Mouse (Mus musculus) macrophage (primary cell): ENCODE measurements around the gene Pygo1. TPM values are rescaled to one million over a fixed set of nuclear protein-coding genes. Genes with fewer than 3 reads are reported as not detected.

Experiments
- H3K27ac ChIP-seq: fragments of 350-480 bp; formaldehyde crosslinking; 2 replicates; pipeline ENCODE4 v1.9.0; 2021
- H3K36me3 ChIP-seq: fragments of 350-480 bp; formaldehyde crosslinking; 2 replicates; pipeline ENCODE4 v1.9.0; 2021; ENCODE audit errors: inconsistent target
- H3K4me3 ChIP-seq: fragments of 350-480 bp; formaldehyde crosslinking; 2 replicates; pipeline ENCODE4 v1.9.0; 2021; ENCODE audit errors: inconsistent target
- H3K79me2 ChIP-seq: fragments of 350-480 bp; formaldehyde crosslinking; 2 replicates; pipeline ENCODE4 v1.9.0; 2021; ENCODE audit errors: inconsistent target
- WGBS: methylation state at CpG from one replicate; pipeline ENCODE4 v1.1.7; 2026; ENCODE audit warnings: inconsistent platforms; ENCODE audit not compliant: missing documents; 5-methylcytosine and 5-hydroxymethylcytosine counted together
- polyA plus RNA-seq: library from polyadenylated mRNA; stranded (reverse); fragments of 250-400 nt; gene quantifications from 3 replicates; pipeline ENCODE4 v1.2.4, GENCODE M21; 2018; ENCODE audit warnings: inconsistent platforms

The Pygo1 gene
- polyA plus RNA-seq, 1 experiment from 2014 or later = not detected

DNA sequence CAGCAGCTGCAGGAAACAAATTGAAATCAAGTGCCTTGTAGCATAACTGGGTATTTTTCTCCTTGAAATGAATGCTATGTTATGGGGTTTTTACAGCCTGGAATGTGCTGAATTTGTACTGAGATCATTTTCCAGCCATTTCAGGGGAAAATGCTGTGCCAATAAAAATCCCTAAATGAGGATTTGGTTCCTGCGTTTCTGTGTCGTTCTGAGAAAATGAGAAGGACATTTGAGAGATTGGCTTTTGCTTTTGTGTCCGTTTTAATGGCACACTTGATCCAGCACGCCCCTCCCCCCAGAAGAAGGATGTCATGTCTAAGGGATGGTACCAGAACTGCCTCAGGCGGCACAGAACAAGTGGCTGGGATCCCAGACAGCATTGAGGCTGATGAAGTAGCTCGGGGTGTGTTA, 18.7 kb upstream of the Pygo1 start:
- Histone ChIP-seq H3K4me3 (no peak overlapping the region), H3K36me3 (no peaks in the 10 kb centered on the region), H3K79me2 (no peaks in the 10 kb centered on the region), H3K27ac (no peak overlapping the region)
- 87% methylated on average over 6 of the region's 6 CpGs for WGBS

DNA sequence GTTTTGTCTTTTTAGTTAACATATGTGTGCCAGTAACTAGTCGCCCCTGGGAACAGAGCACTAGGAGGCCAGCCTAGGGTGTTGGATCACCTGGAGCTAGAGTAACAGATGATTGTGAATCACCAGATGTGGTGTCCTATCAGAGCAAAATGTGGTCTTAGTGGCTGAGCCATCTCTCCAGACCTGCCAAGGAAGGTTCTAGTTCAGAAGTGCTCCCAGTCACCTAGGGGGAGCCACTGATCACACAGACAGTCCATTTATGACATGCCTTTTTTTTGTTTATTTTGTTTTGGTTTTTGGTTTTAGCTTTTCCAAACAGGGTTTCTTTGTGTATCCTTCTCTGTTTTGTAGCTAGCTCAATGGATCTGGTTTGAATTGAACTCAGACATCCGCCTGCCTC, 14.1 kb upstream of the Pygo1 start:
- WGBS = 85% methylated on average over 2 of the region's 2 CpGs
- H3K27ac ChIP-seq = no peak overlapping the region
- no peaks in the 10 kb centered on the region for H3K79me2 ChIP-seq
- H3K36me3 ChIP-seq = no peaks in the 10 kb centered on the region
- H3K4me3 ChIP-seq = no peak overlapping the region

DNA sequence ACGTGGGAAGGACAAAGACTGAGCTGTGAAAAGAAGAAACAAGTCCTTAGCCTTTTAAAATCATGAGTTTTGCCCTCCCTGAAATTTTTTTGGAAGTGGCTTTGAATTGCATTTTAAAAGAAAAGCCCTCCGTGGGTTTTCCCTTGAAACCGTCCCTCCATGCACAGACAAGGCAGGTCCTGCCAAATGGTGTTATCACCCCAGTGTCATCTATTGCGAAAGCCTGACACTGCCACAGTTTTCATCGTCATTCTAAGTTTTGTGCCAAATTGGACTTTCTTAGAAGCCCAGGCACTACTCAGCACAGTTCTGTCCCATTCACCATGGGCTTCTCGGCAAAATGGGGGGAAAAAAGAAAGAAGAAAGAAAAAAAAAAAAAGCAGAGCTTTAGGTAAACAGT, 11.9 kb upstream of the Pygo1 start:
- Histone ChIP-seq H3K27ac (no peak overlapping the region), H3K4me3 (no peak overlapping the region)
- WGBS = 44% methylated on average over 6 of the region's 6 CpGs

DNA sequence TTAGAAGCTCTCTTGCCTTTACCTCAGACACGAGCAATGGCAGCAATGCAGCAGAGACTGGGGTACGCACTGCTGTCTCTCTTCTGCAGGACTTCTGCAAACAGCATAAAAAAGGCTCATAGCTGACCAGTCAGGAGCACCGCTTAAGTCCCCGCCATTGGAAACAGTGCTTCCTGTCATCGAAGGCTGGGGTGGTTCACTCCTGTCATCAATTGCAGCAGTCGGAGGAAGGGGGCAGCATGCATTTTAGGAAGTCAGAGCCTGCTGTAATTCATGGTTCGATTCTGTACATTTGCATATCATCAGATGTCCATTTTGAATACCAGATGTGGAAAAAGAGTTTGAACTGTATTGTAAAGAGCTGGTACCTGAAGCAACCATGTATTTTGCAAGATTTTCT, 9.7 kb upstream of the Pygo1 start:
- Histone ChIP-seq H3K79me2 (no peaks in the 10 kb centered on the region), H3K4me3 (no peak overlapping the region), H3K36me3 (no peaks in the 10 kb centered on the region), H3K27ac (no peak overlapping the region)
- 16% methylated on average over 7 of the region's 7 CpGs for WGBS

More for the DNA sequence above, 11.9 kb upstream of the Pygo1 start:
- Histone ChIP-seq H3K79me2 (no peaks in the 10 kb centered on the region), H3K36me3 (no peaks in the 10 kb centered on the region)

DNA sequence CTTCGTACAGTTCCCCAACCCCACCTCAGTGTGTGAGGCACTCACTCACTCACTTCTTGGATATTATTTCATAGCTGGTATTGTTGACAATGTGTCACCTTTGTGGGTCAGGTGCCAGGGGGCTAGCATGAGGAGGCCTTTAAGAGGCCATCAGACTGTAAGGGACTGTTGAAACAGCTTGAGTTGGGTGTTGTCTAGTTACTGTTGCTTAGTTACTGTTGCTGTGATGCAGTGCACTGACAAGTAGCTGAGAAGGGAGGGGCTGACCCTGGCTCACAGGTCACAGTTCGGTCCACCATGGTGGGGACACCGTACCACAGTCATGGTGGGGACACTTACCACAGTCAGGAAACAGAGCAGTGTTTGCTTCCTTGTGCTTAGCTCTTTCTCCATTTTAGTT, 2.4 kb upstream of the Pygo1 start:
- WGBS = 65% methylated on average over 3 of the region's 3 CpGs
- H3K4me3 ChIP-seq = no peak overlapping the region
- H3K27ac ChIP-seq = no peak overlapping the region
- no peaks in the 10 kb centered on the region for H3K36me3 ChIP-seq
- H3K79me2 ChIP-seq = no peaks in the 10 kb centered on the region

DNA sequence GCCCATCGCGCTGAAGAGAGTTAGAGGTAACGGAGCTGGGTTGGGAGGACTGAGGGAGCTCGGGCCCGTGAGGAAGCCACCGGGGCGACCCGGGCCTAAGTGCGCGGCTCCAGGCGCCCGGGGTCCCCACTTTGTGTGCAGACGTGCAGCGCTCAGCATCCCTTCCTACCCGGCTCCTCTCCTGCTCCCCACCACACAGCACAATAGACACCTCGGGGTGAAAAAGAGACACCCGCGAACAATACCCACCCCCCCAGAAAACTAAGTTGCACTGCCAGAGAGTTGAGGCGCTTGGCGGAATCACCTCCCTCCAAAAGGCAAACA, 452 bp downstream of the Pygo1 start:
- H3K27ac ChIP-seq = no peak overlapping the region
- no peak overlapping the region for H3K4me3 ChIP-seq
- no peaks in the 10 kb centered on the region for H3K36me3 ChIP-seq
- 11% methylated on average over 18 of the region's 20 CpGs for WGBS
- H3K79me2 ChIP-seq = no peaks in the 10 kb centered on the region

DNA sequence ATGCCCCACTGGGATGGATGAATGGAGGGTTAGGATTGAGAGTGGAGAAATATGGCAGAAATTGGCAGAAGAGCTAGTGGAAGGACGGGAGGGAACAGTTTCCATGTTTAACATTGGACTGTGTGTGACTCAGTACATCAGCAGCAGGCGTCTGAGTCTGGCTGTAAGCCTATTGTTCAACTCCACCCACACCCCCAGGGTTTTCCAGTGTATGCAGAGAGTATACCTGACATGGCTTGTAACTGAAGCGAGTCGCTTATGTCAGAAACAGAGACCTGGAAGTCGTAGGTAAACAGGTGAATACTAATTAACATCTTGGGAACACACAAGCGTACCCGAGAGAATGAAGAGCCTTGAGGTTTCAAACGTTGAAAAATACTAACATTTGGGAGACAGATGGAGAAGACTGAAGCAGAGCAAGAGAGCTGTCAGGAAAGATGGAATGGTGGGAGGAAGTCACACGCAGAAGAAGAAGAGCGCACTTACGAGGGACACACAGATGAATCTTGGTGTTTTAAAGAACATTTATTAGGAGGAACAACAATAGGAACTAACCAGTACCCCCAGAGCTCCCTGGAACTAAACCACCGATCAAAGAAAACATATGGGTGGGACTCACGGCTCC, 5.8 kb downstream of the Pygo1 start:
- WGBS = 85% methylated on average over 13 of the region's 13 CpGs
- H3K36me3 ChIP-seq = no peaks in the 10 kb centered on the region
- no peaks in the 10 kb centered on the region for H3K79me2 ChIP-seq
- H3K27ac ChIP-seq = no peak overlapping the region
- no peak overlapping the region for H3K4me3 ChIP-seq

DNA sequence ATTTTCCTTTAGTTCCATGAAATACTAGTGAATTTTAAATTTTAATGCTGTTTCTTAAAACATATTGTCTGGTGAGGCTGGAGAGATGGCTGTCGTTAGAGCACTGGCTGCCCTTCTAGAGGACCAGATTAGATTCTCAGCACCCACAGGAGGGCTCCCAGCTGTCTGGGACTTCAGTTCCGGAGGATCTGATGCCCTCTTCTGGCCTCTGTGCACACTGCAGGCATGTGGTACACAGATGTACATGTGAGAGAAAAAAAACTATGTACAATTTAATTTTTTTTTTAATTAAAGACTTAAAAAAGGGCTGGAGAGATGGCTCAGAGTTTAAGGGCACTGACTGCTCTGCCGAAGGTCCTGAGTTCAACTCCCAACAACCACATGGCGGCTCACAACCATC, 9.9 kb downstream of the Pygo1 start:
- Histone ChIP-seq H3K36me3 (no peaks in the 10 kb centered on the region), H3K27ac (no peak overlapping the region), H3K79me2 (no peaks in the 10 kb centered on the region), H3K4me3 (no peak overlapping the region)
- WGBS = 93% methylated on average over 4 of the region's 4 CpGs

DNA sequence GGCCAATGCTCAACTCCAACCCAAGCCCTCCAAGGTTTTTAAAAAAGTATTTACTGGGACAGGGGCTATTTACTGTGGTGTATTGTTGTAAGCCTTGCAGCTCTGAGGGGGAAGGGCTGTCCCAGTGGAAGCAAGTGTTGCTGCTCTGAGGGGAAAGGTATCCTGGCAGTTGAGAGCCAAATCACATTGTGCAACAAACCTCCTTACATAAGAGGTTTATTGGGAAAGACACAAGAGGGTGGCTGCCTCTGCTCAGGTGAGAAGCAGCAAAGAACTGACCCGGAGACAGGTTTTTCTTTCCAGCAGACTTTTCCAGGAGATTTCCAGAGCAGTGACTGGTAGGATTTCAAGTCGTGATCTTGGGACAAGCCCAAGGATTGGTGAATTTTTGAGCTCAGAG, 10.9 kb downstream of the Pygo1 start:
- Histone ChIP-seq H3K36me3 (no peaks in the 10 kb centered on the region), H3K27ac (no peak overlapping the region), H3K79me2 (no peaks in the 10 kb centered on the region), H3K4me3 (no peak overlapping the region)
- 90% methylated on average over 2 of the region's 2 CpGs for WGBS

DNA sequence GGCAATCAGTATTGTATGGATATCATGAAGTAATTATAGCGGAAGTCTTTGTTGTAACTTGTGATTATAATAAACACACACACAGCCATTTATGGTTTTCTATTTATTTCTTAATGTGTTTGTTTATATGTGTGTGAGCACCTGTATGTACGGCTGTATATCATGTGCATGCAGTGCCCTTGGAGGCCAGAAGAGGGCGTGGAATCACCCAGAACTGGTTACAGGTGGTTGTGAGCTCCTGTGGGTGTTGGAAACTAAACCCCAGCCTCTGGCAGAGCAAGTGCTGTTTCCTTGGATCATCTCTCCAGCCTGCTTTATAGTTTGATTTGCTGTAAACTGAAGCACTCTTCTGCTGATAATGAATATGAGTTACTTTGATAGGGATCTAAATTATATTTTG, 18.0 kb downstream of the Pygo1 start:
- 70% methylated on average over 3 of the region's 3 CpGs for WGBS
- no peak overlapping the region for H3K27ac ChIP-seq
- no peak overlapping the region for H3K4me3 ChIP-seq
- H3K36me3 ChIP-seq = no peaks in the 10 kb centered on the region
- no peaks in the 10 kb centered on the region for H3K79me2 ChIP-seq

DNA sequence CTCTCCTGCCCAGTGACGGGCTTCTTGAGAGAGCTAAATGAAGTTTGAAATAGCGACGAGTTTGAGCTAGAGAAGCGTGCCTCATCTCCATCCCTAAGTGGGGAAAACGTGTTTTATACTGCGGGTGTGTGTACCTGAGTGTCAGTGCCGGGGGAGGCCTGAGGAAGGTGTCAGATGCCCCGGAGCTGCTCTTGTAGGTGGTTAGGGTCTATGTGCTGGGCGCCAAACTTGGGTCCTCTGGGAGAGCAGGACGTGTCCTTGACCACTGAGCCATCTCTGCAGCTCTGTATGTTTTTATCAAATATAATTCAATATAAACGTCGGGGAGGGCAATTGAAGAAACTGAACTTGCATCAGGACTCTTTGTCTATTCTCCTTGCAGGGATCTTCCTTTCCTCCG, 18.8 kb downstream of the Pygo1 start:
- H3K36me3 ChIP-seq = no peaks in the 10 kb centered on the region
- no peaks in the 10 kb centered on the region for H3K79me2 ChIP-seq
- 93% methylated on average over 13 of the region's 13 CpGs for whole genome bisulfite sequencing
- H3K27ac ChIP-seq = no peak overlapping the region
- no peak overlapping the region for H3K4me3 ChIP-seq

DNA sequence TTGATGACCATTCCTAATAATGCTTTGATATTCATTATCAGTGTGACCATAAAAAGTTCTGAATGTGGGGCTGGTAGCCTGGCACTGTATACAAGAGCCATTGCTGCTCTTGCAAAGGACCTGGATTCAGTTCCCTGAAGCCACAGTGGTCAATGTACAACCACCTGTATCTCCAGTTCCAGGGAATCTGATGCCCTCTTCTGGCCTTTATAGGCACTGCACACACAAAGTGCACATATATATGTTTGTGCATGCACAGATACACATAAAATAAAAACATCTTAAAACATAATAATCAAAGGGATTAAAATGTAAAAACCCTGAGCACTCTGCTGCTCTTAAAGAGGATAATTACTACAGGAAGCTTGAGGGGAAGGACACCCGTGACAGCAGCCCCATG, 21.6 kb downstream of the Pygo1 start:
- H3K4me3 ChIP-seq = no peak overlapping the region
- no peaks in the 10 kb centered on the region for H3K36me3 ChIP-seq
- no peaks in the 10 kb centered on the region for H3K79me2 ChIP-seq
- H3K27ac ChIP-seq = no peak overlapping the region
- WGBS = 82% methylated on average over 1 of the region's 1 CpGs

DNA sequence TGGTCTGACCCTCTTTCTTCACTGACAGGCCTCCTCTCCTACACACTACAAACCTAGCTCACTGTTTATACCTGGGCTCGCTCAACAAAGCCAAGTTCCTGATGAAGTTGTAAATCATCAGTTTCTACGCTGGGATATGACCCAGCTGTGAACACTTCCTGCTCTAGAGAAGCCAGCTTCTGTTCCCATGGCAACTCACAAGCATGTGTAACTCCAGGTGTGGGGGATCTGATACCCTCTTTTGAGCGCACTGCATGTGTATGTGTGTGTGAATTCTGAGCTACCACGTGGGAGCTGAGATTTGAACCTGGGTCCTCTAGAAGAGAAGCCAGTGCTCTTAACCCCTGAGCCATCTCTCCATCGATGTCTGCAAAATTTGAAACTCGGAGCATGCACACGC, 24.1 kb downstream of the Pygo1 start:
- no peak overlapping the region for H3K4me3 ChIP-seq
- 48% methylated on average over 7 of the region's 7 CpGs for WGBS
- no peaks in the 10 kb centered on the region for H3K36me3 ChIP-seq
- no peaks in the 10 kb centered on the region for H3K79me2 ChIP-seq
- H3K27ac ChIP-seq = no peak overlapping the region

DNA sequence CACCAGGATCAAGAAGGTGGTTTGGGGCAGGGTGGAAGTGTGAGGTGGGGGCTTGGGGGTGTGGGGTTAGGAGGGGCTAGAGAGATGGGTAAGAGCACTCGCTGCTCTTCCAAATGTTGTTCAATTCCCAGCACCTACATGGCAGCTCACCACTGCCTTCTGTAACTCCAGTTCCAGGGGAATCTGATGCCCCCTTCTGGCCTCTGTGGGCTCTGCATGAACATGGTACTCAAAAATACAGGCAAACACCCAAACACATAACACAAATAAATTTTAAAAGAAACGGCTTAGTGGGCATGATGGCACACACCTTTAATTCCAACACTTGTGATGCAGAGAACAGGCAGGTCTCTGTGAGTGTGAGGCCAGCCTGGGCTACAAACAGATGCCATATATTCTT, 29.3 kb downstream of the Pygo1 start:
- Histone ChIP-seq H3K4me3 (no peak overlapping the region), H3K27ac (no peak overlapping the region), H3K36me3 (no peaks in the 10 kb centered on the region), H3K79me2 (no peaks in the 10 kb centered on the region)
- WGBS = 54% methylated on average over 2 of the region's 2 CpGs

DNA sequence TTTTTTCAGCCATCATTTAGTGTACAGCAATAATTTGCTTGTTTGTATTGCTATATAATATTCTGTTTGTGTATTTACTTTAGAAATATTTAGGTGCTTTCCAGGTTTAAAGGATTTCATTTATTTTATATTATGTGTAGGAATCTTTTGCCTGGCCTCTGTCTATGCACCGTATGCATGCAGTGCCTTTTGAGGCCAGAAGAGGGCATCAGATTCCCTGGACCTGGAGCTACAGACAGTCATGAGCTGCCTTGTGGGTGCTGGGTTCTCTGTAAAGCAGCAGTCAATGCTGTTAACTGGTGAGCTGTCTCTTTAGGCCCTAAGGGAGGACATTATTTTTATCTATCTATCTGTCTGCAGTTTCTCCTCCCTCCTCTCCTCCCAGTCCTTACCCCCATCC, 30.1 kb downstream of the Pygo1 start:
- 17% methylated on average over 1 of the region's 1 CpGs for WGBS
- H3K27ac ChIP-seq = no peak overlapping the region
- H3K36me3 ChIP-seq = no peaks in the 10 kb centered on the region
- H3K79me2 ChIP-seq = no peaks in the 10 kb centered on the region
- H3K4me3 ChIP-seq = no peak overlapping the region
